Mouse (Mus musculus): Measurements from ENCODE around the gene Guca1b. TPM values are rescaled to one million over a fixed set of nuclear protein-coding genes. Genes with fewer than 3 reads are reported as not detected.
A peak's percentile ranks its signal among the peaks of the same experiment; 100 is the strongest.
"Not testable (repeated sequence)": the region's sequence is repeated elsewhere in the genome, so short reads cannot be mapped to it uniquely, and the experiment has no call there.

Gene Guca1b
- polyA plus RNA-seq, 1 experiment from 2014 or later: 0.22 TPM

- no peak for DNase-seq (ENCODE audit: low spot score)
- Histone ChIP-seq H3K4me1 (replicated peaks; ENCODE audit: control insufficient read depth, insufficient read depth) (no peaks in the 10 kb centered on the region), H3K27ac (replicated peaks) (no peak overlapping the region), H3K36me3 (ENCODE audit: control insufficient read depth, insufficient read depth, low read length) (no peaks in the 10 kb centered on the region), H3K4me2 (replicated peaks; ENCODE audit: low read depth) (no peak overlapping the region), H3K27me3 (ENCODE audit: control insufficient read depth, insufficient read depth, low read length) (no peaks in the 10 kb centered on the region), H3K4me3 (ENCODE audit: low read depth, low read length) (no peak overlapping the region), H3K9ac (ENCODE audit: low read length) (no peak overlapping the region), H3K9me3 (ENCODE audit: control insufficient read depth, low read length) (no peaks in the 10 kb centered on the region)
- TF ChIP-seq EP300 (optimal IDR thresholded peaks at IDR 0.05): no peak
- no peak for TF ChIP-seq CTCF (IDR thresholded peaks at IDR 0.05; ENCODE audit: low read depth)
- no peak for ATAC-seq (ENCODE audit: low FRiP score, low TSS enrichment)
- WGBS: 77% methylated on average over 3 of the region's 3 CpGs
These were observed 36.4 kb downstream of the Guca1b start for GRCm38 (mm10) chr17:47421566-47421965.

DNA sequence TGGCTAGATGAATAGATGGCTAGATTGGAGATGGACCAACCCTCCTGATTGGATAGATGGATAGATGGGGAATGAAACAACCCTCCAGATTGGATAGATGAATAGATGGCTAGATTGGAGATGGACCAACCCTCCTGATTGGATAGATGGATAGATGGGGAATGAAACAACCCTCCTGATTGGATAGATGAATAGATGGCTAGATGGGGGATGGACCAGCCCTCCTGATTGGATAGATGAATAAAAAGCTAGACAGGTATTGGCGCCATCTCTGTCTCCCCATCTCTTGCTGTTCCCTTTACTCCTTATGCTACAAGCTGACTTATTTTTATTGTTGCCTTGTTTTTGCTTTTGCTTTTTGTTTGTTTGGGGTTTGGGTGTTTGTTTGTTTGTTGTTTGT is 37.4 kb downstream of the Guca1b start:
- H3K27me3 ChIP-seq (ENCODE audit: control insufficient read depth, insufficient read depth, low read length); H3K4me3 ChIP-seq (ENCODE audit: low read depth, low read length); H3K4me1 ChIP-seq (replicated peaks; ENCODE audit: control insufficient read depth, insufficient read depth); H3K9me3 ChIP-seq (ENCODE audit: control insufficient read depth, low read length); DNase-seq (ENCODE audit: low spot score); H3K36me3 ChIP-seq (ENCODE audit: control insufficient read depth, insufficient read depth, low read length); H3K4me2 ChIP-seq (replicated peaks; ENCODE audit: low read depth); H3K27ac ChIP-seq (replicated peaks); H3K9ac ChIP-seq (ENCODE audit: low read length); ATAC-seq (ENCODE audit: low FRiP score, low TSS enrichment): not testable (repeated sequence)
- 100% methylated on average over 1 of the region's 1 CpGs for WGBS

DNA sequence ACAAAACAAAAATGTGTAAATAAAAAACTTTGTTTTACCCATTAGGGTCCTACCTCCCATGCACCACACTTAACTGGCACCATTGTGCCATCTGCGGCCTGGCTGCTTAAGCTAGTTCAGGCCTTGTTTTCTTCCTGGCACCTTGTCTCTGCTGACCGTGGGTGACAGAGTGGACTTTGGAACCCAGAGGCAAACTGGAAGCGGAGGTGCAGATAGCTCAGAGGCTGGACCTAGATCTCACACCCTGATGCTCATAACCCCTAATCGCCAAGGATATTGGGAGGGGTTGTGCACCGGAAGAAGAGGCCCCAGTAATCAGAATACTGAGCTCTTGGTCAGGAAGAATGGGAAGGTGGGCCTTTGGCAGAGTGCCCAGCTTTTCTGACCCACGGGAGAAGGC is 39.0 kb downstream of the Guca1b start:
- Histone ChIP-seq H3K4me3 (ENCODE audit: low read depth, low read length) (no peak overlapping the region), H3K4me2 (replicated peaks; ENCODE audit: low read depth) (no peak overlapping the region), H3K36me3 (ENCODE audit: control insufficient read depth, insufficient read depth, low read length) (no peaks in the 10 kb centered on the region), H3K27ac (replicated peaks) (peak overlapping the region; percentile 41), H3K27me3 (ENCODE audit: control insufficient read depth, insufficient read depth, low read length) (no peaks in the 10 kb centered on the region), H3K4me1 (replicated peaks; ENCODE audit: control insufficient read depth, insufficient read depth) (no peaks in the 10 kb centered on the region), H3K9ac (ENCODE audit: low read length) (no peak overlapping the region), H3K9me3 (ENCODE audit: control insufficient read depth, low read length) (no peaks in the 10 kb centered on the region)
- DNase-seq (ENCODE audit: low spot score) (peak; percentile 61), ATAC-seq (ENCODE audit: low FRiP score, low TSS enrichment) (peak; percentile 52)
- TF ChIP-seq EP300 (optimal IDR thresholded peaks at IDR 0.05): no peak
- TF ChIP-seq CTCF (IDR thresholded peaks at IDR 0.05; ENCODE audit: low read depth): no peak
- 58% methylated on average over 6 of the region's 6 CpGs for WGBS

- WGBS: 82% methylated on average over 6 of the region's 6 CpGs
These were observed 42.1 kb downstream of the Guca1b start for GRCm38 (mm10) chr17:47427316-47427715.

GRCm38 (mm10) chr17:47428831-47429304 is 43.7 kb downstream of the Guca1b start:
- H3K9me3 ChIP-seq (ENCODE audit: control insufficient read depth, low read length): no peaks in the 10 kb centered on the region
- H3K4me2 ChIP-seq (replicated peaks; ENCODE audit: low read depth): no peak overlapping the region
- 7% methylated on average over 8 of the region's 8 CpGs for WGBS
- no peak overlapping the region for H3K9ac ChIP-seq (ENCODE audit: low read length)
- H3K27ac ChIP-seq (replicated peaks): peak overlapping the region; percentile 53
- DNase-seq (ENCODE audit: low spot score) (peak; percentile 77), ATAC-seq (ENCODE audit: low FRiP score, low TSS enrichment) (peak; percentile 87)
- no peaks in the 10 kb centered on the region for H3K36me3 ChIP-seq (ENCODE audit: control insufficient read depth, insufficient read depth, low read length)
- no peaks in the 10 kb centered on the region for H3K4me1 ChIP-seq (replicated peaks; ENCODE audit: control insufficient read depth, insufficient read depth)
- no peaks in the 10 kb centered on the region for H3K27me3 ChIP-seq (ENCODE audit: control insufficient read depth, insufficient read depth, low read length)
- H3K4me3 ChIP-seq (ENCODE audit: low read depth, low read length): no peak overlapping the region
- TF ChIP-seq EP300 (optimal IDR thresholded peaks at IDR 0.05) (no peak), CTCF (IDR thresholded peaks at IDR 0.05; ENCODE audit: low read depth) (peak; percentile 81)

More at GRCm38 (mm10) chr17:47427316-47427715, 42.1 kb downstream of the Guca1b start:
- Histone ChIP-seq H3K4me1 (replicated peaks; ENCODE audit: control insufficient read depth, insufficient read depth) (no peaks in the 10 kb centered on the region), H3K27me3 (ENCODE audit: control insufficient read depth, insufficient read depth, low read length) (no peaks in the 10 kb centered on the region), H3K36me3 (ENCODE audit: control insufficient read depth, insufficient read depth, low read length) (no peaks in the 10 kb centered on the region), H3K4me2 (replicated peaks; ENCODE audit: low read depth) (no peak overlapping the region), H3K27ac (replicated peaks) (no peak overlapping the region), H3K9me3 (ENCODE audit: control insufficient read depth, low read length) (no peaks in the 10 kb centered on the region), H3K9ac (ENCODE audit: low read length) (no peak overlapping the region), H3K4me3 (ENCODE audit: low read depth, low read length) (no peak overlapping the region)
- peak; percentile 63 for TF ChIP-seq CTCF (IDR thresholded peaks at IDR 0.05; ENCODE audit: low read depth)
- TF ChIP-seq EP300 (optimal IDR thresholded peaks at IDR 0.05): no peak
- ATAC-seq (ENCODE audit: low FRiP score, low TSS enrichment): no peak
- no peak for DNase-seq (ENCODE audit: low spot score)

DNA sequence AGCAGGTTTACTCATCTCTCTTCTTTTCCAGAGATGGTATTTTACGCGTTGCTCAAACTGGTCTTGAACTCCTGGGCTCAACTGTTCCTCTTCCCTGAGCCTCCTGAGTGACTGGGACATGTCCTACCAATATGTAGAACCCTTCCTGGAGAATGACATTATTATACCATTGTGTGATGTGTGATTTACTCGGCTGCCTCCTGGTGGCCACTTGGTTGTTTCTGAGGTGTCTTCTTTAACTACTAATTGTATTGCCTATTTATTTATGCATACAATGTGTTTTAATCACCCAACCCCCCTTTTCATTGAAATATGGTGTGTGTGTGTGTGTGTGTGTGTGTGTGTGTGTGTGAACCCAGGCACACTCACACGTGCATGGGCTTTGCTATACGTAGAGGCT is 45.6 kb downstream of the Guca1b start:
- Histone ChIP-seq H3K9ac (ENCODE audit: low read length) (no peak overlapping the region), H3K4me2 (replicated peaks; ENCODE audit: low read depth) (no peak overlapping the region), H3K36me3 (ENCODE audit: control insufficient read depth, insufficient read depth, low read length) (no peaks in the 10 kb centered on the region), H3K9me3 (ENCODE audit: control insufficient read depth, low read length) (no peaks in the 10 kb centered on the region), H3K4me3 (ENCODE audit: low read depth, low read length) (no peak overlapping the region), H3K27ac (replicated peaks) (no peak overlapping the region), H3K4me1 (replicated peaks; ENCODE audit: control insufficient read depth, insufficient read depth) (no peaks in the 10 kb centered on the region), H3K27me3 (ENCODE audit: control insufficient read depth, insufficient read depth, low read length) (no peaks in the 10 kb centered on the region)
- ATAC-seq (ENCODE audit: low FRiP score, low TSS enrichment) (no peak), DNase-seq (ENCODE audit: low spot score) (no peak)
- 66% methylated on average over 5 of the region's 5 CpGs for WGBS
- TF ChIP-seq EP300 (optimal IDR thresholded peaks at IDR 0.05) (no peak), CTCF (IDR thresholded peaks at IDR 0.05; ENCODE audit: low read depth) (peak; percentile 66)

All from stomach, postnatal 0 days (tissue).